Mouse (Mus musculus) hindbrain, embryonic 12.5 days (tissue): ENCODE results near the gene Ankrd52. TPM values are rescaled to one million over a fixed set of nuclear protein-coding genes. Genes with fewer than 3 reads are reported as not detected.
A peak's percentile ranks its signal among the peaks of the same experiment; 100 is the strongest.

Experiments
- ATAC-seq: fragments of 200-750 bp; cut with Nextera tagmentation; 2 replicates; pipeline ENCODE4 v1.8.0; 2017; ENCODE audit warnings: moderate TSS enrichment; ENCODE audit not compliant: low FRiP score
- H3K27ac ChIP-seq: fragments of 300-500 bp; sonication (generic); 2 replicates; pipeline ENCODE4 v1.5.1; 2016; ENCODE audit warnings: mild to moderate bottlenecking
- H3K27me3 ChIP-seq: fragments of 300-500 bp; sonication (generic); 2 replicates; pipeline ENCODE4 v1.6.1; 2016; ENCODE audit warnings: mild to moderate bottlenecking
- H3K36me3 ChIP-seq: fragments of 300-500 bp; sonication (generic); 2 replicates; pipeline ENCODE4 v1.6.1; 2016; ENCODE audit warnings: mild to moderate bottlenecking
- H3K4me1 ChIP-seq: fragments of 300-500 bp; sonication (generic); 2 replicates; pipeline ENCODE4 v1.6.1; 2016
- H3K4me2 ChIP-seq: fragments of 300-500 bp; sonication (generic); replicated peaks from 2 replicates; pipeline ENCODE4 v1.6.1; 2016; ENCODE audit warnings: mild to moderate bottlenecking
- H3K4me3 ChIP-seq: fragments of 300-500 bp; sonication (generic); 2 replicates; pipeline ENCODE4 v1.5.1; 2016; ENCODE audit warnings: mild to moderate bottlenecking
- H3K9ac ChIP-seq: fragments of 300-500 bp; sonication (generic); 2 replicates; pipeline ENCODE4 v1.6.1; 2016; ENCODE audit warnings: mild to moderate bottlenecking, moderate library complexity
- H3K9me3 ChIP-seq: fragments of 300-500 bp; sonication (generic); replicated peaks from 2 replicates; pipeline ENCODE4 v1.6.1; 2016; ENCODE audit warnings: mild to moderate bottlenecking
- WGBS: fragments of 180-500 bp; shearing (Covaris S2); methylation state at CpG from one replicate; pipeline ENCODE4 v1.1.7; 2016; 5-methylcytosine and 5-hydroxymethylcytosine counted together
- polyA plus RNA-seq: library from polyadenylated mRNA; unstranded; fragments of >200 nt; fragmentation: Nextera tagmentation; extraction: Ambion mirVana; gene quantifications from 2 replicates; pipeline ENCODE4 v1.2.1, GENCODE M21; 2016

Ankrd52 gene
- polyA plus RNA-seq, 1 experiment from 2014 or later, result 13.7 TPM

DNA sequence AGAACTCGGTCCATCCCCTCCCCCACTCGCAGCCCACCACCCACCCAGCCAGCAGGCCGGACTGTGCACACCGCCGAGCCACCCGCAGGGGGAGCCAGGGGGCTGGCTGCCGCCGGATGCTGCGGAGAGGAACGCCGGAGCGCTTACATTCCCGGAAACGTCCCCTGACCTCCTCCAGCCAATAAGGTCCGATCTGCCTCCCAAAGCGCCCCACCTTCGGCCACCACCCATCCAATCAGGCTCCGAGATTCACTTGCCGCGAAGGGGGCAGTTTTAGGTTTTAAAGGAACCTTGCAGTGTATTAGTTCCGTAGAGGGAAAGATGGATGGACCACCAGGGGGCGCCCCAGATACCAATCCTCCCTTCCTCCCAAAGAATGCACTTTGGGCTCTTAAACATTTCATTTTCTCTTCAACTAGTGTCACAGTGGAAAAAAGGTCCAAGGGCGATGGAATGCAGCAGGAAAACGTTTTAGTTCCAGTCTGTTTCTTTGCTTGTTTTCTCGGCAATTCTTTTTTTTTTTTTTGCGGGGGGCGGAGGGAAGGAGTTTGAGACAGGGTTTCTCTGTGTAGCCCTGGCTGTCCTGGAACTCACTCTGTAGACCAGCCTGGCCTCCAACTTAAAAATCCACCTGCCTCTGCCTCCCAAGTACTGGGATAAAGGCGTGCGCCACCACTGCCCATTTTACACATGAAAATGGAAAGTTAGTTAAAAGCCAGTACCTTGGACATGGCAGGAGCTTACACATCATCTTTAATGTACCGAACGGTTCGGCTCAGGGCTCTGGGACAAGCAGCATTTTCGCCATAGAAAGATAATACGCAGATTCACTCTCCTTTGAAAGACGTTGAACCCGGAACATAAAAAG is 33.0 kb downstream of the Ankrd52 start:
- peak overlapping the region; percentile 95 for H3K4me2 ChIP-seq
- no peaks in the 10 kb centered on the region for H3K9me3 ChIP-seq
- peak overlapping the region; percentile 84 for H3K9ac ChIP-seq
- peak overlapping the region; percentile 96 for H3K27ac ChIP-seq
- no peaks in the 10 kb centered on the region for H3K27me3 ChIP-seq
- WGBS, result 6% methylated on average over 36 of the region's 36 CpGs
- H3K4me3 ChIP-seq, result peak overlapping the region; percentile 87
- ATAC-seq, result peak; percentile 88
- H3K4me1 ChIP-seq, result peaks cover 44% of the 10 kb centered on the region
- peaks cover 31% of the 10 kb centered on the region for H3K36me3 ChIP-seq

DNA sequence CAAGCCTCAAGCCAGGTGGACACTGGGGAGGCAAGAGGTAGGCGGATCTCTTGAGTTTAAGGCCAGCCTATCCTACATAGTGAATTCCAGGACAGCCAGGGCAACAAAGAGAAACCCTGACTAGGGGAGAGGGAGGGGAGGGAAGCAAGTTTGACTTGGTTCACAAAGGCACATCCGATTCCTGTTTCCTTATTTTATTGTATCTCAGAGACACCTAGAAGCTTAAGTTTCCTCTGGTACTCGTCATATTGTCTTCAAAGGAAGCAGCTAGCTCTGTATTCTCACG is 33.6 kb downstream of the Ankrd52 start:
- peaks cover 44% of the 10 kb centered on the region for H3K4me1 ChIP-seq
- 0 out of 2 replicates have a peak overlapping the region, but pooled peaks have one; percentile 91 for H3K9ac ChIP-seq
- peak overlapping the region; percentile 87 for H3K4me3 ChIP-seq
- peaks cover 31% of the 10 kb centered on the region for H3K36me3 ChIP-seq
- H3K4me2 ChIP-seq, result peak overlapping the region; percentile 95
- no peaks in the 10 kb centered on the region for H3K9me3 ChIP-seq
- WGBS, result 26% methylated on average over 4 of the region's 4 CpGs
- no peak for ATAC-seq
- no peaks in the 10 kb centered on the region for H3K27me3 ChIP-seq
- peak overlapping the region; percentile 96 for H3K27ac ChIP-seq

DNA sequence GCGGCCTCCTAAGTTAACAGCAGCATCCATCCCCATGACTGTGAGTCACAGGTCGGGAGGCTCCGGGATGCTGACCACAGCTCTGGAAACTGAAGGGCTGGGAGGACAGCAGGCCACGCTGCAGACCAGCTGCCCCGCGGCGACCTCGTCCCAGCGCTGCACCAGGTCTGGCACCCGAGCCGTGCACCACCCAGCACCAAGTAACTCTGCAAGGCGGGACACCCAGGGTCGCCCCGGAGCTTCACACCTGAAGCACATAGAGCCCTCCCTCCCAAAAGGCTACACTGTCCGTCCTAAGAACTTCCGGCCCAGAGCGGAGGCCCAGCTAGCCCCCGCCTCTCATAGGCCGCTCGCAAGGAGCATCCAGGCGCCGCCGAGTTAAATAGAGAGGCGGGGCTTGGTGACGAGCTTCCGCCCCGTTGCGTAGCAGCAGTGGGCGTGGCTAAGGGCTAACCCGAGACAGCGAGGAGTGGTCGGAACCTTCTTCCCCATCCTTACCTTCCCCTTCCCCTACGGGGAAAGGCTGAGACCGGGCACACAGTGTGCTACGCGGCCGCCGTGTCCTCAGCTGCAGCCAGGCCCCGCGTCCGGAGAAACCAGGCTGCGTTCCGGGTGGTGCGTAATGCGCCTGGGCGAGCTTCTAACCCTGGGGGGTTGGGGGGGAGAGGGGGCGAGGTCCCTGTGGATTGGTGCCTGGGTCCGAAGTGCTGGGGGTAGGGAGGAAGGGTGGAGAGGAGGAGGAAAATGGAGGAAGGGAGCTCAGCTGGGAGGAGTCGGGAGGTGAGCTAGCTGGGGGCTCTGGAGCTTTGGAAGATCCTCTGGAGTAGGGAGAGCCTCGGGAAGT is 34.5 kb downstream of the Ankrd52 start, which contains the start of the genes Nabp2 and Rnf41:
TSS of gene Nabp2 (minus strand) at position 282 of the 844 bp plus-strand sequence.
TSS of gene Rnf41 (plus strand) at position 447 of the 844 bp plus-strand sequence.
- Histone ChIP-seq H3K9me3 (no peaks in the 10 kb centered on the region), H3K27me3 (no peaks in the 10 kb centered on the region), H3K36me3 (peaks cover 31% of the 10 kb centered on the region), H3K4me2 (peak within 1 kb of the TSS; percentile 95), H3K4me3 (peak within 1 kb of the TSS; percentile 87), H3K4me1 (peaks cover 44% of the 10 kb centered on the region), H3K9ac (peak within 1 kb of the TSS; percentile 91), H3K27ac (peak within 1 kb of the TSS; percentile 96)
- WGBS, result 0% methylated on average over 50 of the region's 50 CpGs
- ATAC-seq, result peak; percentile 90

DNA sequence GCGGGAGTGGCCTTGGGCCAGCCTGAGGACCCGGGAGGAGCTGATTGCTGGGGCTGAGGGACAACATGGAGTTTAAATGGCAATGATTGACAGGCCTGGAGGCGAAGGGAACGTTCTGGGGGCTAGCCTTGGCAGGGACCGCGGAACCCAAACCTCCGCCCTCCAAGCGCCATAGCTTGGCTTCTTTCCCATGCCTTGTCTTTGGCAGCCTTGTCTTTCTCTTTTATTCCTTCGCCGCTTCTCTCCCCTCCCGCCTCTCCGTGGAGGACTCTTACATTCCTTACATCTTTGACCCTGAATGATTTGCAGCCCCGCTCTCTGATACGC is 35.1 kb downstream of the Ankrd52 start:
- whole genome bisulfite sequencing, result 2% methylated on average over 14 of the region's 14 CpGs
- Histone ChIP-seq H3K4me3 (peak overlapping the region; percentile 87), H3K27ac (peak overlapping the region; percentile 96), H3K9me3 (no peaks in the 10 kb centered on the region), H3K9ac (peak overlapping the region; percentile 91), H3K4me1 (peaks cover 44% of the 10 kb centered on the region), H3K36me3 (peaks cover 33% of the 10 kb centered on the region), H3K4me2 (peak overlapping the region; percentile 95), H3K27me3 (no peaks in the 10 kb centered on the region)
- no peak for ATAC-seq

DNA sequence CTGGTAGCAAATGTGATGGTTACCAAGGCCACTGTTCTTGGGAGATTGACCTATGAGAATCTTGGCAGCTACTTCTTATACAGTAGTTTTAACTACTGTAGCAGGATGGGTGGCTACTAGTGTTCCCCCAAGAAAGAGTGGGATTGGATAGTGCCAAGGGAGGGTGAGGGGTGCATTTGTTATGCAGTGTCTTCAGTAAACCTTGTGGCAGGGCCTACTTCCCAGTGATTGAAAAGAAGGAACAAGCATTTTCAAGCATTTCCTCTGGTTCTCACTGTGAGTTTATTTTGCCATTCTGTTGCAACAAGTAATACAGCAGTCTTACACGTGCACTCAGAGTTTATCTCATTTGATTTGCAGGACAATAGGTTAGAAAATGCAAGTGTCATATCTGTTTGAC is 35.6 kb downstream of the Ankrd52 start:
- peak overlapping the region; percentile 95 for H3K4me2 ChIP-seq
- no peak for ATAC-seq
- WGBS, result 65% methylated on average over 1 of the region's 1 CpGs
- H3K27ac ChIP-seq, result 0 out of 2 replicates have a peak overlapping the region, but pooled peaks have one; percentile 96
- H3K9me3 ChIP-seq, result no peaks in the 10 kb centered on the region
- H3K9ac ChIP-seq, result peak overlapping the region; percentile 91
- peaks cover 44% of the 10 kb centered on the region for H3K4me1 ChIP-seq
- H3K4me3 ChIP-seq, result peak overlapping the region; percentile 87
- H3K27me3 ChIP-seq, result no peaks in the 10 kb centered on the region
- peaks cover 38% of the 10 kb centered on the region for H3K36me3 ChIP-seq

DNA sequence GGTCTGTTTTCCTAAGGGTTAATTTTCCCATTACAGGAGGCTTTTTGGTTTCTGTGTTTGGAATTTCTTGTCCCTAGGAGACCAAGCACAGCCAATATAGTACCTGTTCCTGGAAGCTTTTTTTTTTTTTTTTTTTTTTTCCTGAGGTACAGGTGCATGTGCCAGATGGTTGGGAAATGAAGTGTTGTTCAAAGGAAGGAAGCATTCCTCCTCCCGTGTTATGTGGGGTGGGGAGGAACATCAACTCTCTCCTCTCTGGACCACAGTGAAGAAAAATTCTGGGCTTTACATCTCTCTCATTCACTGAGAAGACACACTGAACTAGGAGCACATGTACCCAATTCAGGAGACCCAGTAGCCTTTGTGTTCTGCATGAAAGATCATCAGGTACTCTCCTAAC is 36.2 kb downstream of the Ankrd52 start:
- WGBS, result 77% methylated on average over 1 of the region's 1 CpGs
- ATAC-seq, result no peak
- peak overlapping the region; percentile 87; the same call in 1 of the 2 replicates for H3K4me3 ChIP-seq

DNA sequence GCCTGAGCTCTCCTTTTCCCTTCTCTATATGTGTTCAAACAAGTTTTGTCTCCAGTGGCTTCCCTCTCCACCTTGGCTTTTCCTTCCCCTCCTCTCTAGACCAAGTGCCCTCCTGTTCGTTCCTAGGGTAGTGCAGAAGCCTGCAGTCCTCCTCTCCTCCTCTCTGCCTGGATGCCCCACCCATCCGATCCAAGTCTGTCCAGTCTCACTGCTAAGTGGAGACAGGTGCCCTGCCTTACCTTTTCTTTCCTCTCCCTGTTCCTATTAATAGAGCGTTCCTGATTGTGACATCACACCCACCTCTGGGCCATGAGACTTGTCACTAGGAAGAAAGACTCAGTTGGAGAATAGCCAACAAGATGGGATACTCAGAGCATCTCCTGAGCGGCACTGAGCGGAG is 37.9 kb downstream of the Ankrd52 start:
- no peak overlapping the region for H3K9ac ChIP-seq
- no peak for ATAC-seq
- H3K36me3 ChIP-seq, result peaks cover 52% of the 10 kb centered on the region
- no peaks in the 10 kb centered on the region for H3K27me3 ChIP-seq
- no peak overlapping the region for H3K4me3 ChIP-seq
- H3K4me2 ChIP-seq, result no peak overlapping the region
- no peak overlapping the region for H3K27ac ChIP-seq
- 92% methylated on average over 5 of the region's 5 CpGs for WGBS
- H3K4me1 ChIP-seq, result peaks cover 32% of the 10 kb centered on the region
- H3K9me3 ChIP-seq, result no peaks in the 10 kb centered on the region

More for the DNA sequence above, 36.2 kb downstream of the Ankrd52 start:
- Histone ChIP-seq H3K27ac (no peak overlapping the region), H3K9me3 (no peaks in the 10 kb centered on the region), H3K4me2 (peak overlapping the region; percentile 95), H3K4me1 (peaks cover 41% of the 10 kb centered on the region), H3K27me3 (no peaks in the 10 kb centered on the region), H3K9ac (peak overlapping the region; percentile 91; the same call in 1 of the 2 replicates), H3K36me3 (peaks cover 37% of the 10 kb centered on the region)

DNA sequence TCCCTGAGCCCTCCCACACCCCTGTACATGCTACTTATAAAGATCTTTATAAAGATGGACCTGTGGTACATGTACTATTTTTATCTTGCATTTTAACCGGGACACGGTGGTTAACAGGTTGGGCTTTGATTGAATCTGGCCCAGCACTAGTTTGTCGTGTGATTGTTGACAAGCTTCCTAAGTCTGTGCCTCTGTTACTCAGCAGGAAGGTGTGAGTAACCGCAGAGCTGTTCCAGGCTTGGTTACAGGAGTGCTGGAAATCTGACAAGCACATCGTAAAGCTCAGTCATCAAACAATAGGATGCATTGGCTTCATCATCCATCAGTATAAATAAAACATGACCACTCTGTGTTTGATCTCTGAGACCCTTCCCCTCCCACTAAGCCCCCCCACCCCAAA is 45.5 kb downstream of the Ankrd52 start:
- Histone ChIP-seq H3K9ac (no peak overlapping the region), H3K9me3 (no peaks in the 10 kb centered on the region), H3K27ac (no peak overlapping the region), H3K4me1 (no peaks in the 10 kb centered on the region), H3K4me2 (no peak overlapping the region), H3K27me3 (no peaks in the 10 kb centered on the region), H3K36me3 (peaks cover 71% of the 10 kb centered on the region), H3K4me3 (no peak overlapping the region)
- 93% methylated on average over 5 of the region's 5 CpGs for WGBS
- ATAC-seq, result no peak

DNA sequence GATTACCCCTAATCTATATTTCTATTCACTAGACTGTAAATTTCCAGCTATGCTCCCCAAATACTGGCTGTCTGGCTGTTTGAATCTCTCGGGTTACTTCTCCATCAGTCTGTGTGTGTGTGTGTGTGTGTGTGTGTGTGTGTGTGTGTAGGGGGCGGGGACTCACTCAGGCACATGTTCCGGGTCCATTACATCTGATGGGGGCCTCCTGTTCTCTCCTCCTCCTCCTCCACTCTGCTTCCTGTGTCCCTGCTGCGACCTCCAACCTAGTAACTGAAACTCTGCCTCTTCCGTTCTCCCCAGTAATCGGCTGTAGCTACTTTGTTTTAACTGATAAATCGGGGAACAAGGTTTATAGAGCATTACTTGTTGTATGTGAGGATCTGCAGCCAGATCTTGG is 47.7 kb downstream of the Ankrd52 start:
- no peaks in the 10 kb centered on the region for H3K9me3 ChIP-seq
- no peak overlapping the region for H3K4me3 ChIP-seq
- H3K4me1 ChIP-seq, result no peaks in the 10 kb centered on the region
- H3K4me2 ChIP-seq, result no peak overlapping the region
- no peaks in the 10 kb centered on the region for H3K27me3 ChIP-seq
- H3K36me3 ChIP-seq, result peaks cover 68% of the 10 kb centered on the region
- H3K27ac ChIP-seq, result no peak overlapping the region
- no peak overlapping the region for H3K9ac ChIP-seq
- 69% methylated on average over 7 of the region's 7 CpGs for WGBS
- ATAC-seq, result no peak

DNA sequence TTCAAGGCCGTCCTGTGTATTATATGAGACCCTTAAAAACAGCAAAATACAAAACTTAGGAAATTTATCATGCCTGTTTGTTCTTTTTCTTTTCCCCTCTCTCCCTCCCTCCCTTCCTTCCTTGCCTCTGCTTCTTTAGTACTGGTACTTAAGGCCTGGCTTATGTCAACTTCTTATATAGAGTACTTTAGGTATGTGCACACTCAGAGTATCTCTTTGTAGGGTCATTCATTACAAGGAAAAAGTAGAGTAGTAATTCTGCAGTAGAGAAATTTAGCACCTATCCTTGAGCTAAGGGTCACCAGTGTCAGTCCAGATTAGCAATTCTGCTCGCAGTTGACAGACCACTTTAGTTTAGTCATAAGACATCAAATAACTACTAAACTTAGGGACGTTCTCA is 48.3 kb downstream of the Ankrd52 start:
- Histone ChIP-seq H3K9ac (no peak overlapping the region), H3K9me3 (no peaks in the 10 kb centered on the region), H3K4me2 (no peak overlapping the region), H3K36me3 (peaks cover 69% of the 10 kb centered on the region), H3K27me3 (no peaks in the 10 kb centered on the region), H3K27ac (no peak overlapping the region), H3K4me1 (no peaks in the 10 kb centered on the region), H3K4me3 (no peak overlapping the region)
- ATAC-seq, result no peak
- WGBS, result 95% methylated on average over 3 of the region's 3 CpGs

DNA sequence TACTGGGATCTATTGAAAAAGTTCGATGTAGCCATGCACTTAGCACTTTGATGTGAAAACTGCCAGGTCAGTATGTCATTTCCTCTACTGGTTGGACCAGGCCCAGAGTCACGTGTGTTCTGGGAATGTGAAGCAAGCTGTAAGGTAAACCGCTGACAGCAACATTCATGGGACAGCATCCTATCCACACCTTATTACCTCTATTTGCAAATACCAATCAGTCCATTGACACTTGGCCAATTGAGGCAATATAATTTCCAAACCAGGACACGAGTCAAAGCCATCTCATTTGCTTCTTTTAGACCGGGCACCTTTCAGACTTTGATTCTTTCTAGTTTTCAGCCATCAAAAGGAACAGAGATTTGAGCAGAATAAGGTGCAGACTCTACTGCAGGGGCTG is 52.1 kb downstream of the Ankrd52 start:
- Histone ChIP-seq H3K4me2 (no peak overlapping the region), H3K9ac (no peak overlapping the region), H3K27ac (no peak overlapping the region), H3K36me3 (peaks cover 56% of the 10 kb centered on the region), H3K27me3 (no peaks in the 10 kb centered on the region), H3K9me3 (no peaks in the 10 kb centered on the region), H3K4me3 (no peak overlapping the region), H3K4me1 (no peaks in the 10 kb centered on the region)
- WGBS, result 92% methylated on average over 5 of the region's 5 CpGs
- no peak for ATAC-seq

DNA sequence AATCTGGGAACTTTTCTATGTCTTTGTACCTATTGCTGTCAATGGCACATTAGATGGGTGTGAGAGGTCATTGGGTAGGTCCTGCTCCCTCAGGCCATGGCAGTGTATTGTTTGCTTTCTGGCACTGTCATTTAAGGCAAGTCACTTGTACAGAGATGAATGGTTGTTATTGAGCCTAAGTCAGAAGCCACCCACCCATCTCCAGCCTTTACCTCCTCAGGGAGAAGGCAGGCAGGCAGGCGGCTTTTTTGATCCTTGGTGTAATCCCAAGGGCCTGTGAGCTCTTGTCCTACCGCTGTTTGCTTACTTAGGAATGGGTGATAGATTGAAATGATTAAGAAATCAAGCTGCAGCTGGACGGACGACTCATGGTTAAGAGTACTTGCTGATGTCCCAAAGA is 52.5 kb downstream of the Ankrd52 start:
- Histone ChIP-seq H3K9me3 (no peaks in the 10 kb centered on the region), H3K4me3 (no peak overlapping the region), H3K9ac (no peak overlapping the region), H3K27ac (no peak overlapping the region), H3K4me2 (no peak overlapping the region), H3K4me1 (no peaks in the 10 kb centered on the region), H3K27me3 (no peaks in the 10 kb centered on the region), H3K36me3 (peaks cover 56% of the 10 kb centered on the region)
- ATAC-seq, result no peak
- 85% methylated on average over 4 of the region's 4 CpGs for WGBS
